Mouse (Mus musculus) left cerebral cortex, adult 8-10 months (tissue): ENCODE measurements around the gene Ggact. TPM values are rescaled to one million over a fixed set of nuclear protein-coding genes. Genes with fewer than 3 reads are reported as not detected.

Source experiments
- DNase-seq, 2 experiments: peaks; one replicate each; pipeline ENCODE4 v3.0.0; 2022; ENCODE audit warnings: low spot score in 2 of 2
- total RNA-seq, 4 experiments: library from RNA; stranded (reverse); gene quantifications; 2 replicates each; pipeline ENCODE4 v1.2.4; 2022

The Ggact gene
- total RNA-seq, 4 experiments from 2014 or later, result 33.0 to 39.9 (median 34.3) TPM

DNA sequence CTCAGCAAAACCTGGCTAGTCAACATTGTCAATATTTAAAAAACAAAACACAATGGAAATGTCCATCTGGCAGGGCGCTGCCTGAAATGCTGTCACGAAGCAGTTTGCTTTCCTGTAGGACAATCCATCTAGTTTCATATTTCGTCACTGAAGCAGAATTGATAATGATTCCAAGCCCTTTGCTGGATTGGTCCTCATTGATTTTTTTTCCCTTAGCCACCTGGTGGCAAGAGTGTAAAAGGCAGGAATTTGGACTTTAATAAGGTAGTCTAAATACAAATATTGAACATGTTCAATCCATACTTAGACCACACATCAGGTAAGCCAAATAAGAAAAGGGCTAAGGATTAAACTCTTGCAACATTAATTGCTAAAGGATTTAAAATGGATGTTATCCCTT lies 12.4 kb downstream of the Ggact start:
- no peak for DNase-seq

DNA sequence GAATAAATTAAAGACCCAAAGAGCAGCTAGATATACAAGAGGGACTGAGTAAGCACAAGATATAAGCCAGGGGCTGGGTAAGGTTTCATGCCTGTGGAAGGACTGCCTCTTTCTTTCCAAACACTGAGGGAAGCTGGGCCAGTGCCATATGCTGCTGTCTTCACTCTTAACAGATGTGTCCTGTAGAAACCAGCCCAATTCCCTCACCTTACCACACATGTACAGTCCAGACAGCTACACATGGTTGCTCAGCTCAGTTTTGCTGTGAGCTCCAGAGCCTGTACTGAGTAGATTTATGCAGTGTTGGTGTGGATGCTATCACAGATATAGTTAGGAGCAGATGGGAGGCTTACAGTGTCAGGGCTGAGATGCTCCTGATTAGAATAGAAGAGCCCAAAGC lies 12.9 kb downstream of the Ggact start:
- no peak for DNase-seq

DNA sequence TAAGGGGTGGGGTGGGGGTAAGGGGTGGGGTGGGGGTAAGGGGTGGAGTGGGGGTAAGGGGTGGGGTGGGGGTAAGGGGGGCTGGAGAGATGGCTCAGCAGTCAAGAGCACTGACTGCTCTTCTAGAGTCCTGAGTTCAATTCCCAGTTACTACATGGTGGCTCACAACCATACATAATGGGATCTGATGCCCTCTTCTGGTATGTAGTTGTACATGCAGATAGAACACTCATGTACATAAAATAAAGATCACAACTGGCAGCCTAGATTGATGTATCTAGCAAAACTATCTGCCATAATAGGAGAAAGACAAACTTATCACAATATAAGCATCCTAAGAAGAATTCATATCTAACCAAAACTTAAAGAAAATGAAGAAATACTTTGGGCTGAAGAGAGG lies 15.0 kb downstream of the Ggact start:
- DNase-seq, result no peak

DNA sequence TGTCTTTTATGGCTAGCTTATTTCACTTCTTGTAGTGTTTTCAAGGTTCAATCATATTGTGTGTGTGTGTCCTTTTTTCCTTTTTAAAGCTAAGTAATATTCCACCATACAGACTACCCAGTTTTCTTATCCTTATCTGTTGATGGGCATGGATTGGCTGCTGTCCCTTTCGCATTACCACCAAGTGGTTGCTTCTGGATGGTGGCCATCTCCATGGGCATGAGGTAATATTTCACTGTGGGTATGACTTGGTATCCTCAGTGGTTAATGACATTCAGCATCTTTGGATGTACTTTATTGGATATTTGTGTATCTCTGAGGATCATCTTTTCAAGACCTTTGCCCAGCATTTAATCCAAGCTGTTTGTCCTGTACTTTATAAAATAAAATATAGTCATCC lies 17.5 kb downstream of the Ggact start:
- no peak for DNase-seq

DNA sequence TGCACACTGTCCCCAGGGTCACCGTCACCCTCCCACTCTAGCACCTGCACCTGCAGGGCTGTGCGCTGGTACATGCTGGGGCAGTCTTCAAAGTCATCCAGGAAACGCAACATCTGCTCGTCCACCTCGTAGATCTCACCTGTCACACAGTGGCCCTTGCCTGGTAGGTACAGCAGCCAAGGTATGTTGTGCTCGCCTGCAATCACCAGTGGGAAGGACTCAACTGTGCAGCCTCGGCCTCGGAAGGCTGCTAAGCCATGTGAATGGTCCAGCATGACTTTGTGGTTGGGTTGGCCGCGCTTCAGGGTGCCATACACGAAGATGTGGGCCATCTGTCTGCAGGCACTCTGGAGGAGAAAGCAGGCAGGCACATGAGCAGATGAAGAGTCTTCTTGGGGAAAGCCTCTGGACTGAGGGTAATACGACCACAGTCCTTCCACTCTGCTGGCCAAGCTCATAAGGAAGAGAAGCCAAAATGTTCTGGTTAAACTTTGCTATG lies 22.0 kb downstream of the Ggact start:
- no peak for DNase-seq

DNA sequence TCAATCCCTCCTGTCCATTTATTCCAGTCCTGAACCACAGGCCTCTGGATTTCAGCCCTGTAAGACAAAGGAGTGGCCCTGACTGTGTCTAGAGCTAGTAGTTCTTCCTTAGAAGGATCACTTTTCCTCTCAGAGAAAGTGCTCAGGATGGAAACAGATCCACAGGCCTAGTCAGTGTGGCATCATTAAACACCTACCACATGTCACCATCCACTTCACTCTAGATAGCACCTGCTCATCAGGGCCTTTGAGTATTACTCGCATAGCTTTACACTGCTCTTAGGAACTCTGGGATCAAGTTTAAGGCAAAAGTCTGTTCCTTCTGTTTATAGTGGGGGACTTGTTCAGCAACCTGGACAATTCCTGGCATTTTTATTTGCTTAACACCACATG lies 25.1 kb downstream of the Ggact start:
- no peak for DNase-seq

DNA sequence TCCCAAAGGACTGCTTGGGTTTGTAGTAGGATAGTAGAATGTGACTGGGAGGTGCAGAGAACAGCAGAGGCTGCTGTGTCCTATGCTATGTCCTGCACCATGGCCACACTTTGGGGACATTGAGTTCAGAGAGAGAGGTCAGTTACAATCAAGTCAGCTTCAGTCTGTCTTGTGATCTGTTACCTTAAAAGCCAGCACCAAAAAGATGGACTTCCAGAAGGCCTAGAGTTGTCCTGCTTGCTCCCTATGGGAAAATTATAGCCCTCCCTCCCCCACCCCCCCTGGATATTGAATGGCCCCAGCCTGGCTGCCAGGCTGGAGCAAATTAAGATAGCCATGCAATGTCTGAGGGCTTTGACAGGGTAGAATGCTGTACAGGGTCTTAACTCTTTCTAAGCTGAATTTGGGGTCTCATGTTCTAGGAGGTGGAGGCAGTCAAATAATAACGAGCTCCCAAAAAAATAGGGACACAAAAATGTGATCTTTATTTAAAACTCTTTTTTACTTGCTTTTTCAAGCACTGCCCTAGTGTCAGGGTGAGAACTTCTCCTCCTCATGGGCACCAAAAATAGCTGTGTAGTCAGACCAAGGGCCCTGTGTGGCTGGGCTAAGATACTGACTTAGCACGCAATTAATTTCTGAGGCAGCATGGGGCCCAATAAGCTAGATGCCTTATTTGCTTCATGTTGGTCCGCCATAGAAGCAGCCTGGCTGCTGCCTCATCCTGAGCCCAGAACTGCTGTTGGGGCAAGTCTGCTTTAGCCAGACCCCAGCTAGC lies 25.7 kb downstream of the Ggact start:
- no peak for DNase-seq

DNA sequence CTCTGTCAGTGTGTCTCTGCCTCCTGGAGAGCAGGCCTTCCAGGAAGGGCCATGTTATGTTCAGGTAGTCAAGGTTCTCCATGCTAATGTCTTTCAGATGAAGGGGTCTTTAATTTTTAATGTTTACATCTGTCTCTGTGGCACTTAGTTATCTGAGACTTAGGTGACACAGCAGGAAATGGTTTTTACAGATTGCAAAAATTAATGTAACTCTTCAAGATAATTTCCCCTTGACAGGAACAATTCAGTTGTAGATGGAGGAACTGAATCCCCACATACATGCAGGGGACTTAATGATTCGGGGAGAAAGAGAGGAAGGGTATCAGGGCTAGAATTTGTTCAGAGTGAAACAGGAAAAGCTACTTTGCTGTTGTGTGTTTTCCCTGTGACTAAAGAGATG lies 26.3 kb downstream of the Ggact start:
- DNase-seq, result no peak

DNA sequence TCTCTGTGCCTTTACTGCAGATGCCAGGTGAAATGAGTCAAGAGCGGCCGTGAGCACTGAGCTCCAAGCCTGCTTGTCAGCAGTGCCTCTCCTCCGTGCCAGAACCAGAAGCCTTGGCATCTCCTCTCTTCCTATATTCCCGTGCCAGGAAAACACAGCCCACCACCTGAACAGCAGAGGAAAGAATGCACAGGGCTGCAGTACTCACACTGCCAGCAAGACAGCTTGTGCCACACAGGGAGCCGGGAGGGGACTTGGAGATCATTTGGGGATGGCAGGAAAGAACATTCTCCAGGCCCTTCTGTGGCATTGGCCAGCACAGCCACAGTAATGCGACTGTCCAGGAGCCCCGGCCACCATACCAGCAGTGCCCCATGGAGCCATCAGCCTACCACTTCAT lies 27.7 kb downstream of the Ggact start:
- DNase-seq, result peak in 1 of 2 experiments; percentile 74

DNA sequence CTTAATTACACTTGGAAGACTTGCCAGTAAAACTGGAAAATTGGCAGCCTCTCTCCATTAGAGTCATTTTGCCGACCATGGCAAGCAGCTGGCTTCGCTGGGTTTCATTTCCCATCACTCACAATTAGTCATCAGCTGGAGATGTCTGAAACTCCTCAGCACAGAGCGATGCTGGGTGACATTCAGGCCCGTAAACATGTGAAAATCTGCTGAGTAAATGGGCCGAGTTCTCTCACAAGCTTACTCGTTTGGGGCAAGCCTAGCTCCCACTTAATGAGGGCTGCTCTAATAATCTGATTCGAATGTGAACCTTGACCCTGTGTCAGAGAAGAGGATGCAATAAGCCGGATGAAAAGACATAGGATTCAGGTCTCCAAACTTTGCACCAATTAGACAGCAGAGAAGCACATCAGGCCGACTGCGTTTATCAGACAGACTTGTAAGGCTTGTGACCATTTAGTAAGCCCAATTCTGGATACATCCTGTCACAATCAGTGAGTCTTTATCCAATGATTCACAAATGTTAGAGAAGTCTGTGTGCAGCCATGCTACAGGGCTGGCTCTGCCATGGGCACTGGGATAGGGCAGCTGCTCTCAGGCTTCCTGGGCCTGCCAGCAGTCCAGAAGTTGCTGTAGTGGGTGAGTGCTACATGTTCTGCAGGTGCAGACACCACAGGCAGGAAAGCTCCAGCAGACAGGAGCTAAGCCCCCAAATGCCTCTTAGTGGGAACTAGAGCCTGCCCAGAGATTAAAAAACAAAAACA lies 29.6 kb downstream of the Ggact start:
- no peak for DNase-seq

DNA sequence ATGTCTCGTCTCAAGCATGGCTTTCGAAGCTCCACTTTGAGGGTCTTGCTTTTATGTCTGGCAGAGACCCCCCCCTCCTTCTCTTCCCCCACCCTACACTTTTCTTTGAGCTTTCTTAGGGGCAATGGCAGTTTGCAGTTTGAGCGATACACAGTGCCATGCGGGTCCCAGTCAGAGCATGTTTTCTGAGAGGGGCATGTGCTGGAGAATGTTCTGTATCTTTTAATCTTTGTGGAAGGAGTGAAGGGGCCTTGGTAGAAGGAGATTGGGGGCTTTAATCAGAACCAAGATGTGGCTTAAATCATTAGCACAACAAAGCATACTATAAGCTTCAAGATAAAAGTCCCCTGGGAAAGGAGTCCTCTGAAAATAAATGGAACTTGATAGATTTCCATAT lies 30.1 kb downstream of the Ggact start:
- no peak for DNase-seq

DNA sequence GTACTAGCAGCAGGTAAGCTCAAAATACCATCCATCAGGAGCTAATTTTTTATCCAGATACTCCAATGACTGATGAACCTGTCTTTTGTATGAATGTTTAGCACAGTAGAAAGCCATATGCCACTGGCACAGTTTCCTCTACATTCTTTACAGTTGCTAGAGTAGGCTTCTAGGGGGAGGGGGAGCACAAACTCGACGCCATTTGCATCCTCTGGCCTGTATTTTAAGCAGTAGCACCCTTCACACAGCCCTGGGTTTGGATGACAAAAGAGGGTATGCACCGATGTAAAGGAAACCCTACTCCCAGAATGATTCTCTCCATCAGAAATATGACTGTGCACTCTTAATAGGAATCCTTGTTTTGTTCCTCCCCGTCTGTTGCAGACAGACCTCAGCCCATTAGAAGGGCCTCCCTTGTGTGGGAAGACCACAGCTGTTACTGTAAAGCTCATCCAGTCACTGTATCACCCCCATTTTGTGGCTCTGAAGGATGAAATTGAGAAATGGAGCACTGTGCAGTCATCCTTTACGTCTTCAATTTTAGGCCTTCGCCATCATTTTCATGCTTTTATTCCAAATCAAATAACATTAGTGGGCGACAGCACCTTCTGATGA lies 30.7 kb downstream of the Ggact start:
- no peak for DNase-seq

DNA sequence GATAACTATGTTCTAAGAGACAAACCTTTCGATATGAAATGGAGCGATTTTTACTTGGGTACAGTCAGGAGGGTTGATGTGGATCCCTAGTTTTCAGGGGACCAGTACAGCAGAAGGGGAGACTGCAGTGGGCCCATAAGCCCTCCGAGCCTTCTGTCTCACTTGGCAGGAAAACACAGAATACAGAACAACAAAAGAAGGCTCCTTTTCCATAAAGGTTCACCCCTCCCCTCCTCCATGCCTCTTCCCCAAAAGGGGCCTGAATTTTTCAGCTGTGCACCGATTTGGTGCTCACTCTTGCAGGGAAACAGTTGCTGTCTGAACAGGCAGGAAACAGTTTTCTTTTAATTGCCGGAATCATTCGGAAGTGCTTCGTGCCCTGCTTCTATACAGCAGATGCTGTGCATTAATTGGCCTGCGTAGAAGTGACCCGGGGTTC lies 31.3 kb downstream of the Ggact start:
- no peak for DNase-seq

DNA sequence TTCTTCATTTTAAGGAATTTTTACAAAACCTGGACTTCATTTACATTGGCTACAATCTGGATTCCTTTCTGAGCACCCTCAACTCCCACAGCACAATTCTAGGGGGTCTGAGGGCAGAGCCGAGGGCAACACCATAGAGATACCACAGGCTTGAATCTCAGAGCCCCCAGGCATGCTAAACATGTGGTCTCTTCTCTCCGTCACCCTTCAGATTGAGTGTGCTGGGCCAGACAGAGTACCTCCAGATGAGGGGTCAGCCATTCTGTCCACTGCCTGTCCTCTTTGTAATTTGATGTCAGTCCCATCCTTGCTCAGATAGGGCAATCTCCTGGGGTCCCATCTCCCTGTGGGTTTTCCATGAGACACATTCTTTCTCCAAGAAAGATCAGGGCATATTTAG lies 31.9 kb downstream of the Ggact start:
- no peak for DNase-seq

DNA sequence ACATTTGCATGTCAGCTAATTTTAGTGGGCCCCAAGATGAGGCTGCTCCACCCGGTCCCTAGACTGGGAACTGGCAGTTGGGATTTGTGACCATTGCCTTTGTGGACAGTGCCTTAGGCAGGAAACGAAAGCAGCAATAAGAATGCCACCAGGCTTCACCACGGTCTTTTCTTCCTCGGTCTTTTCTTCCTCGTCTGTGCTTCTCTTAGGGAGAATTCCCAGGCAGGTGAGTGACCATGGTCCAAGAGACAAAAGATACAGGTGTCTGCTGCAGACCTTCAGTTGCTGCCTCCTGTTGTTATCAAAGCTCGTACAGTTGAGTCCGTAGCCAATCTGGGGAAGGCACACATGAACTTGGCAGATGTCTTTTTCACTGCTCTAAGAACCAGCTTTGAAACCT lies 33.3 kb downstream of the Ggact start:
- no peak for DNase-seq

DNA sequence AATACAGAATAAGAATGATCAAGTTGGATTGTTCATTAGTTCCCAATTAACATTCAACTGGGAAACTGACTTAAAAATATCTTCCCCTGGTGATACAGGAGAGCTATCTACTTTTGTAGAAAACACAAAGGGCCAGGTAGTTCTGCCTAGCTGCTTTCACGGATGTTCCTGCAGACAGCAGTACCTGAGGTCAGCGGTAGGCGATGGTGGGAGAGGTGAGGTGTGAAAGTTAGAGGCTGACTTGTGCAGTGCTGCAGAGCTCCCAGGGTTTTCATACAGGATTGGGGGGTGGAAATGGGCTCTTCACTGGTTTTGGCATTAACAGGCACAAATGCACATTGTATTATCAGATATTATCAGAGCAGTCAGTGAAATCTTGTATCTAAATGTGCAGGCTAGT lies 35.8 kb downstream of the Ggact start:
- no peak for DNase-seq

DNA sequence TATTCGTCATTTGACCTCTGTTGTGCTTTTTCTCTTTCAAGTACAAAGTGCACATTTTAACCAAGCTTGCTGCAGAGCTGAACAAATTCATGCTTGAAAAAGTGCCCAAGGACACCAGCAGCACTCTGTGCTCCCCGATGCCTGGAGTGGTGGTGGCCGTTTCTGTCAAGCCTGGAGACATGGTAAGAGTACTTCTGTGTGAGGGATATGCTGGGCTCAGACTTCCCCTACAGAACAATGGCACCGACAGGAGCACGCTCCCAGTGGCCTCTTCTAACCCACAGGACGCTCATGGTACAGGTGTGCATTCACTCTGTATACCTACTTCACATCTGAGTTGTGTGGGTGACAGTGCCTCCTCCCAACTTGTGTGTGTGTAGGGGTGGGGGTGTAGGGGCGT lies 36.8 kb downstream of the Ggact start:
- DNase-seq, result no peak

DNA sequence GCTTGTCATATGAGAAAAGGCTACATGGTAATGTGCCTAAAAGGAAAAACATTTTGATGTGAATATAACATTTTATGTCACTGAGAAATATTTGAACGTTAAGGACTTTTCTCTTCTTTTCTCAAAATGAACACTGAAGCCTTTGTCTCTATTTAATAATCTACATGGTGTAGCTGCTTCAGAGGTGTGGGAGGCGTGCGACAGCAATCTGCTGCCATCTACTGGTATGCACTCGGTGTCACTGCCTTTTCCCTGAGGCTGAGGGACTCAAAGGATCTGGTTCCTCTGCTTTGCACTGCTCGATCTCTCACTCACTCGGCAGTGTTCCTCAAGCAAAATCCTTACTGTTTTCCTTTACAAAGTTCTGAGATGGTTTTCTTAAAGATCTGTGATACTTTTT lies 37.4 kb downstream of the Ggact start:
- DNase-seq, result peak; percentile 48 to 67

DNA sequence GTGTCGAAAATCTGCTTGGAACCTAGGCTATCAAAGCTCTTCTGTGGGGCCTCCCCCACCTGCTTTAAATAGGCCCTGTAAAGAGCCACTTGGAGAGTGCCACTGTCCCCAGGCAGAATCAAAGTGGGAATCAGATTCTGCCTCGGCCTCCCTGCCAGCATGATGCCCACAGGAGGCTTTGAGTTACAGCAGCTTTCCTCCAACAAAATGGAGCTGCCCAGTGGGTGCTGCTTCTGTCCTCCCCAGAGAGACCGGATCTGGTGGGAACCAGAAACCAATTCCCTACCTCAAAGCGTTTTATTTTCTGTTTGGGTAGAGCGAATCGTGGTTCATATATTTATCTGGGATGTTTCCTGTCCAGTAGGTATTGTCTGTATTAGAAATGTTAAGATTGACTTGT lies 37.9 kb downstream of the Ggact start:
- DNase-seq, result no peak

DNA sequence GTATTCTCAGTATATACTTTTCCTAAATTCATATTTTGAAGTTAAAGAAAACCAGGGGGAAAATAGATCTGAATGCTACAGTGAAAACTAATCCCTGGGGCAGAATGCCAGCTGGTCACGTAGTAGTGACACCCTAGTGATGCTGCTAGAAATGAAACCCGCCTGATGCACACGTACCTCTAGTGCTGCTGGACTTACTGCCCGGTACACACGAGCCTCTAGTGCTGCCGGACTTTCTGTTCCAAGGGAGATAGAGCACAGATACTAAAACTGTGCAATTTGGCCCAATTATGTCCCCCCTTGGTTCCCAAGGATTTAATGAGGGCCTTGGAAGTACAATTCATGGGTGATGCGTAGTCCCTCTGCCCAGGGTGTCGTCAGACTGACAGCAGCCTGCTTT lies 38.5 kb downstream of the Ggact start:
- DNase-seq, result no peak

DNA sequence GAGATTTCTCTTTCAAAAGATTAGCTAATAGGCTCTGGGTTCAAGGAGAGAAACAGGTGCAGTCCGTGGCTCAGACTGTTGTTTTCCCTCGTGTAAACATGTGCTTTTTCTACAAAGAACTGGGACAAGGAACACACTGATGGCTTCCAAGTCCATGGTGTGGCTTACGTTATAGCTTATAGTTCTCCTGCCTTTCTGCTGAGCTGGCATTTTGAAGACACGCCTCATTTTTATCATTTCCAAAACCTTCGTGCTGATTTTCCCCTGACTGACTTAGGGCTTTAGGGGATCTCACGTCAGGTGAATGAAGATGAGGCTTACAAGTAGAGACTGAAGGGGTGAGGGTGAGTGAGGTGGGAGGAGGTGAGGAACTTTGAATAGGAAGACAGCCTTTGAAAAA lies 40.9 kb downstream of the Ggact start:
- no peak for DNase-seq

DNA sequence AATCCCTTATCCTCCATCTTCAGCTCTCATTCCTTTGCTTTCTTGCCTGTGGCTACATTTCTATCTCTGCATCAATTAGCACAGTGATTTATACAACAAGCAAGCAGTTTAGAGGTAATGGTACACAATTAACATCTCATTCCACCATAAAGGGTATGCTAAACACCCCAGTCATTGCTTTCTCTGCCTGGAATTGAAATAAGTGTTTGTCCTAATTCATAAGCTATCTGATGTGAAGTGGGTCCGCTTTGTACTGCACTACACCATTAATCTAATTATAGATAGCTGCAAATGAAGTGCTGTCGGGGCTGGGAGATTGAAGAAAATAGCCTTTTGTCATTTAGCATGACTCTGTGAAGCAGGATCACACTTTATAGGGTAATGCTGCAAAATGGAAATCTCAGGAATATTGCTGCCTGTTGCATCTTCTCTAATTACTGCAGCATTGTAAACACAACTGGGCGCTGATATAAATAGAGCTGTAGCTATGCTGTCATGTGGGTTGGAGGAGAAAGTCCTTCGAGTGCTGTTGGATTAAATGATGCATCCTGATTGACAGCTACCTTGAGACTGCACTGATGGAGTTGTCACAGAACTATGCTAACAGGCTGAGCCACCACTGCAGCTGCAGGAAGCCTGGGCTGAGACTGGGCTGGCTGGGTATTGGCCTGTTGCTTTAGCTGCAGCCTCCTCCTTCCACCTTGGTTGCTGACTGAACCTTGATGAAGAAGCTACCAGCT lies 41.5 kb downstream of the Ggact start:
- DNase-seq, result no peak
